Mouse (Mus musculus) forebrain, embryonic 10.5 days (tissue): ENCODE measurements around the gene Mdga2. TPM values are rescaled to one million over a fixed set of nuclear protein-coding genes. Genes with fewer than 3 reads are reported as not detected.

Experiments used
- DNase-seq: peaks from one replicate; pipeline ENCODE4 v3.0.0-alpha.2; 2017; ENCODE audit warnings: low spot score; ENCODE audit errors: extremely low spot score
- H3K27ac ChIP-seq: fragments of 300-500 bp; sonication (generic); 2 replicates; pipeline ENCODE4 v1.5.1; 2016; ENCODE audit warnings: mild to moderate bottlenecking
- H3K27me3 ChIP-seq: fragments of 300-500 bp; sonication (generic); 2 replicates; pipeline ENCODE4 v1.6.1; 2016; ENCODE audit warnings: mild to moderate bottlenecking; ENCODE audit not compliant: poor library complexity, severe bottlenecking
- H3K36me3 ChIP-seq: fragments of 300-500 bp; sonication (generic); replicated peaks from 2 replicates; pipeline ENCODE4 v1.6.1; 2016; ENCODE audit warnings: mild to moderate bottlenecking, moderate library complexity
- H3K4me1 ChIP-seq: fragments of 300-500 bp; sonication (generic); 2 replicates; pipeline ENCODE4 v1.6.1; 2016
- H3K4me3 ChIP-seq: fragments of 300-500 bp; sonication (generic); 2 replicates; pipeline ENCODE4 v1.5.1; 2016; ENCODE audit warnings: mild to moderate bottlenecking, moderate library complexity
- H3K9me3 ChIP-seq: fragments of 300-500 bp; sonication (generic); 2 replicates; pipeline ENCODE4 v1.6.1; 2016; ENCODE audit warnings: mild to moderate bottlenecking, moderate library complexity
- WGBS: fragments of 180-500 bp; shearing (Covaris S2); methylation state at CpG from one replicate; pipeline ENCODE4 v1.1.7; 2016; 5-methylcytosine and 5-hydroxymethylcytosine counted together
- polyA plus RNA-seq: library from polyadenylated mRNA; unstranded; fragments of >200 nt; fragmentation: Nextera tagmentation; extraction: Ambion mirVana; gene quantifications from 2 replicates; pipeline ENCODE4 v1.2.1, GENCODE M21; 2016

The Mdga2 gene
- polyA plus RNA-seq, 1 experiment from 2014 or later, result 3.8 TPM

- Histone ChIP-seq H3K4me3 (no peak overlapping the region), H3K9me3 (no peaks in the 10 kb centered on the region), H3K4me1 (no peaks in the 10 kb centered on the region), H3K27me3 (no peaks in the 10 kb centered on the region), H3K27ac (no peak overlapping the region), H3K36me3 (no peaks in the 10 kb centered on the region)
- DNase-seq, result no peak
- 70% methylated on average over 3 of the region's 3 CpGs for WGBS
Observed at GRCm38 (mm10) chr12:66556846-66557245, 665.5 kb downstream of the Mdga2 start.

GRCm38 (mm10) chr12:66556178-66556820 lies 666.0 kb downstream of the Mdga2 start:
- Histone ChIP-seq H3K9me3 (no peaks in the 10 kb centered on the region), H3K27me3 (no peaks in the 10 kb centered on the region), H3K36me3 (no peaks in the 10 kb centered on the region), H3K4me1 (no peaks in the 10 kb centered on the region), H3K27ac (no peak overlapping the region), H3K4me3 (no peak overlapping the region)
- DNase-seq, result no peak
- WGBS, result 78% methylated on average over 2 of the region's 2 CpGs

- peaks cover 6% of the 10 kb centered on the region; the same call in 1 of the 2 replicates for H3K4me1 ChIP-seq
- H3K36me3 ChIP-seq, result no peaks in the 10 kb centered on the region
- no peak for DNase-seq
- 55% methylated on average over 2 of the region's 2 CpGs for WGBS
- no peaks in the 10 kb centered on the region for H3K27me3 ChIP-seq
- no peak overlapping the region for H3K4me3 ChIP-seq
- H3K27ac ChIP-seq, result no peak overlapping the region
- no peaks in the 10 kb centered on the region for H3K9me3 ChIP-seq
Observed at GRCm38 (mm10) chr12:66524973-66525372, 697.4 kb downstream of the Mdga2 start.

GRCm38 (mm10) chr12:66499258-66499657 lies 723.1 kb downstream of the Mdga2 start:
- H3K27me3 ChIP-seq, result no peaks in the 10 kb centered on the region
- no peak for DNase-seq
- H3K4me1 ChIP-seq, result no peaks in the 10 kb centered on the region
- H3K4me3 ChIP-seq, result no peak overlapping the region
- no peaks in the 10 kb centered on the region for H3K36me3 ChIP-seq
- 81% methylated on average over 4 of the region's 4 CpGs for WGBS
- no peaks in the 10 kb centered on the region for H3K9me3 ChIP-seq
- no peak overlapping the region for H3K27ac ChIP-seq

- H3K4me1 ChIP-seq, result peaks cover 18% of the 10 kb centered on the region
- H3K27me3 ChIP-seq, result no peaks in the 10 kb centered on the region
- 49% methylated on average over 4 of the region's 4 CpGs for WGBS
- no peak overlapping the region for H3K4me3 ChIP-seq
- no peaks in the 10 kb centered on the region for H3K9me3 ChIP-seq
- DNase-seq, result no peak
- H3K27ac ChIP-seq, result 0 out of 2 replicates have a peak overlapping the region, but pooled peaks have one; percentile 40
- H3K36me3 ChIP-seq, result no peaks in the 10 kb centered on the region
Observed at GRCm38 (mm10) chr12:66470868-66471267, 751.5 kb downstream of the Mdga2 start.

- no peaks in the 10 kb centered on the region for H3K27me3 ChIP-seq
- 77% methylated on average over 8 of the region's 8 CpGs for WGBS
- peaks cover 18% of the 10 kb centered on the region for H3K4me1 ChIP-seq
- H3K36me3 ChIP-seq, result no peaks in the 10 kb centered on the region
- DNase-seq, result no peak
- no peaks in the 10 kb centered on the region for H3K9me3 ChIP-seq
- peak overlapping the region; percentile 40; the same call in 1 of the 2 replicates for H3K27ac ChIP-seq
- no peak overlapping the region for H3K4me3 ChIP-seq
Observed at GRCm38 (mm10) chr12:66470243-66470863, 752.0 kb downstream of the Mdga2 start.

- Histone ChIP-seq H3K9me3 (no peaks in the 10 kb centered on the region), H3K4me1 (peaks cover 6% of the 10 kb centered on the region), H3K27me3 (no peaks in the 10 kb centered on the region), H3K4me3 (no peak overlapping the region), H3K36me3 (no peaks in the 10 kb centered on the region), H3K27ac (no peak overlapping the region)
- DNase-seq, result no peak
- 98% methylated on average over 3 of the region's 3 CpGs for WGBS
Observed at GRCm38 (mm10) chr12:66465516-66465915, 756.8 kb downstream of the Mdga2 start.

- 72% methylated on average over 2 of the region's 2 CpGs for WGBS
- Histone ChIP-seq H3K9me3 (no peaks in the 10 kb centered on the region), H3K36me3 (no peaks in the 10 kb centered on the region), H3K27me3 (no peaks in the 10 kb centered on the region), H3K4me3 (no peak overlapping the region), H3K27ac (no peak overlapping the region), H3K4me1 (no peaks in the 10 kb centered on the region)
- no peak for DNase-seq
Observed at GRCm38 (mm10) chr12:66443340-66443739, 779.0 kb downstream of the Mdga2 start.
